Mouse (Mus musculus) limb, embryonic 11.5 days (tissue): Measurements from ENCODE around the gene Tas2r108. TPM values are rescaled to one million over a fixed set of nuclear protein-coding genes. Genes with fewer than 3 reads are reported as not detected.

Experiments used
- ATAC-seq: fragments of 200-750 bp; cut with Nextera tagmentation; 2 replicates; pipeline ENCODE4 v1.8.0; 2017; ENCODE audit warnings: low read depth; ENCODE audit not compliant: insufficient number of reproducible peaks, low FRiP score, low TSS enrichment
- DNase-seq: peaks from one replicate; pipeline ENCODE4 v3.0.0-alpha.2; 2015; ENCODE audit warnings: low spot score
- H3K27ac ChIP-seq: fragments of 300-500 bp; sonication (generic); replicated peaks from 2 replicates; pipeline ENCODE4 v1.5.1; 2014; ENCODE audit warnings: low read depth, mild to moderate bottlenecking, low read length
- H3K27me3 ChIP-seq: fragments of 300-500 bp; sonication (generic); 2 replicates; pipeline ENCODE4 v1.6.1; 2014; ENCODE audit warnings: mild to moderate bottlenecking, low read length, mixed read lengths; ENCODE audit not compliant: control insufficient read depth, insufficient read depth
- H3K36me3 ChIP-seq: fragments of 300-500 bp; sonication (generic); 2 replicates; pipeline ENCODE4 v1.6.1; 2014; ENCODE audit warnings: mild to moderate bottlenecking, low read length, moderate library complexity, mixed read lengths; ENCODE audit not compliant: control insufficient read depth, insufficient read depth
- H3K4me1 ChIP-seq: fragments of 300-500 bp; sonication (generic); 2 replicates; pipeline ENCODE4 v1.6.1; 2014; ENCODE audit warnings: low read length, mixed read lengths; ENCODE audit not compliant: control insufficient read depth, insufficient read depth
- H3K4me2 ChIP-seq: fragments of 300-500 bp; sonication (generic); 2 replicates; pipeline ENCODE4 v1.6.1; 2014; ENCODE audit warnings: low read depth, mild to moderate bottlenecking, moderate library complexity; ENCODE audit not compliant: severe bottlenecking
- H3K4me3 ChIP-seq: fragments of 300-500 bp; sonication (generic); 2 replicates; pipeline ENCODE4 v1.5.1; 2014; ENCODE audit warnings: low read depth, low read length
- H3K9ac ChIP-seq: fragments of 300-500 bp; sonication (generic); 2 replicates; pipeline ENCODE4 v1.6.1; 2014; ENCODE audit warnings: mild to moderate bottlenecking, low read length
- H3K9me3 ChIP-seq: fragments of 300-500 bp; sonication (generic); 2 replicates; pipeline ENCODE4 v1.6.1; 2016; ENCODE audit warnings: low read length; ENCODE audit not compliant: control insufficient read depth
- WGBS: fragments of 180-500 bp; shearing (Covaris S2); extraction: QIAGEN DNeasy Blood & Tissue Kit; methylation state at CpG from one replicate; pipeline ENCODE4 v1.1.7; 2014; 5-methylcytosine and 5-hydroxymethylcytosine counted together
- polyA plus RNA-seq: library from polyadenylated mRNA; unstranded; fragments of >200 nt; fragmentation: Nextera tagmentation; extraction: Ambion mirVana; gene quantifications from 2 replicates; pipeline ENCODE4 v1.2.1, GENCODE M21; 2014

The Tas2r108 gene
- 0.15 TPM in 1 of 2 replicates, not detected in the other for polyA plus RNA-seq

- DNase-seq (no peak), ATAC-seq (no peak)
- Histone ChIP-seq H3K27ac (no peak within 1 kb of the TSS), H3K4me1 (no peaks in the 10 kb centered on the region), H3K4me2 (no peak within 1 kb of the TSS), H3K9me3 (no peaks in the 10 kb centered on the region), H3K36me3 (no peaks in the 10 kb centered on the region), H3K27me3 (no peaks in the 10 kb centered on the region), H3K9ac (no peak within 1 kb of the TSS), H3K4me3 (no peak within 1 kb of the TSS)
- 92% methylated on average over 3 of the region's 3 CpGs for WGBS
Measured at GRCm38 (mm10) chr6:40493229-40493628, at the start of gene Tas2r108. TSS of gene Tas2r108 (plus strand) at chr6:40493529.

DNA sequence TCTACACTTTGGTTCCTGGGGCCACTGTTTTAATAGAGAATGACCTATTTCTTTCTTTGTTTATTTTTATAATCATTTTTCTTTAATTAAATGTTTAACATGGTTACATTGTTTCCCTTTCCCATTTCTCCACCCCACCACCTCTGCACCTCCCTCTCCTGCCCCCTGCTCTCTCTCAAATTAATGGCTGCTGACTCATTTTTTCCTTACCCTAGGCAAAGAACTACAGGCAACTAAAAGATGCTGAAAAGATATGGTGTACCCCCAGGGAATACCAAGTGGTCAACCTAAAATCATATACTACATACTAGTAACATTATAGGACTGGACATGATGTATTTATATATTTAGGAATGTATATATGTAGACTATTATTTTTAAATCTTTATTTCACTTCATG is 44.7 kb upstream of the Tas2r108 start:
- H3K9ac ChIP-seq, result no peak overlapping the region
- DNase-seq (no peak), ATAC-seq (no peak)
- no peak overlapping the region for H3K27ac ChIP-seq
- no peak overlapping the region for H3K4me2 ChIP-seq
- no peak overlapping the region for H3K4me3 ChIP-seq
- H3K9me3 ChIP-seq, result no peaks in the 10 kb centered on the region
- H3K27me3 ChIP-seq, result no peaks in the 10 kb centered on the region
- no peaks in the 10 kb centered on the region for H3K36me3 ChIP-seq
- no peaks in the 10 kb centered on the region for H3K4me1 ChIP-seq

- 22% methylated on average over 7 of the region's 7 CpGs for WGBS
- no peak for DNase-seq
- no peak overlapping the region for H3K27ac ChIP-seq
- H3K9ac ChIP-seq, result no peak overlapping the region
- H3K9me3 ChIP-seq, result no peaks in the 10 kb centered on the region
- no peak overlapping the region for H3K4me3 ChIP-seq
- H3K4me2 ChIP-seq, result no peak overlapping the region
- no peak for ATAC-seq
- no peaks in the 10 kb centered on the region for H3K27me3 ChIP-seq
- H3K4me1 ChIP-seq, result no peaks in the 10 kb centered on the region
- H3K36me3 ChIP-seq, result no peaks in the 10 kb centered on the region
Measured at GRCm38 (mm10) chr6:40454436-40455041, 38.8 kb upstream of the Tas2r108 start.

DNA sequence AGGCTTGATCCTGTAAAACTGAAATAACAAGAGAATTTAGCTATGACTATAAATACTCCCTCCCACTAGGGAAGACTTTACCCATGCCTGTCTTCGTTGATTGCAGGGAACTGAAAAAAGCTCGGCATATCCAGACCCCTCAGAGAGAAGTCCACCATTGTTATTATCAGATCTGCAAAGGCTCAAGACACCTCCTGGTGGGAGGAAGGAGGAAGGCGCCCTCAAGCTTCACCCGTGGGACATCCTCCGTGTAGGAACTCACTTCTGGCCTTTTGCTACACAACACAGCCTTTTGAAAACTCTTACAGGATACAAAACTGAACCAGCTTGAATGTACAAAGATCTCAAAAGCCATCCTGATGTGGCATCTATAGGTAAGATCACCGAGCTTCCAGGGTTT is 27.6 kb upstream of the Tas2r108 start:
- Histone ChIP-seq H3K27me3 (no peaks in the 10 kb centered on the region), H3K36me3 (no peaks in the 10 kb centered on the region), H3K9me3 (no peaks in the 10 kb centered on the region), H3K4me1 (no peaks in the 10 kb centered on the region), H3K4me2 (no peak overlapping the region), H3K9ac (no peak overlapping the region), H3K4me3 (no peak overlapping the region), H3K27ac (no peak overlapping the region)
- ATAC-seq (no peak), DNase-seq (no peak)
- 51% methylated on average over 6 of the region's 6 CpGs for WGBS

DNA sequence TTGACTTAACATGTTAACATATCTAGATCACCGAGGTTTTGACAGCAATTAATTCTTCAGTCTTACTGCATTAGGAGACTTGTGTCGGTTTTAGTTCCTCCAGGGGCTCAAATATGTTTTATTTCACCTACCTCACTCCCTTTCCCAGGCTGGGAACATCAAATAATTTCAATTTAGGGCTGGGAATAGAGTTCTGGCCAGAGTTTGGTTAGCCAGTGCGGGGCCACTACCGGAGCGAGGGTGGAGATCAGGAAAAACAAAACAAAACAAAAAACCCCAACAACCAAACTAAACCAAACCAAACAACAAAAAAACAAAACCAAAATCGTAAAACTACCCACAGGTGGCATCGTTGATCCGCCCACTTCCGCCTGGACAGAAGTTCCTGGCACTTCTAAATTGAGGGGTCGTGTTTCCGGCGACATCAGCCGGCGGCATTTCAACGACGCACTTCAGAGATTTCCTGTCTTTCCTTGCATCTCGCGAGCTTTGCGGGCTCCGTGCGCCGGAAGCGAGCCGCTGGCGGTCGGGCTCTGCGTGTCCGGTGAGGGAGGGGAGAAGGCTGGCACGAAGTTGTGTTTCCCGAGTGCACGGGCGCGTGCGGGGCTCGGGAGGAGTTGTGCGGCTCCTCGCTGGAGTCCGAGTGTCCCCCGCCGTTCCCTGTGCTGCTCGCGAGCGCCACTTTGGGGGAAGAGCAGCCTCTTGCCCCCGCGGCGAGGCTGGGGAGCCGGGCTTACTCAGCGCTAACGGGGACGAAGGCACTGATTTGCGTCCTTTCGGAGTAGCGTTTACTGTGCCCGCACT is 22.2 kb upstream of the Tas2r108 start, which contains the start of gene Ssbp1:
Gene Ssbp1, plus strand, starts transcription at position 437 of the 804 bp plus-strand sequence.
- H3K9ac ChIP-seq, result peak within 1 kb of the TSS; percentile 98
- H3K27ac ChIP-seq, result peak within 1 kb of the TSS; percentile 93
- WGBS, result under 1% methylated on average over 54 of the region's 54 CpGs
- H3K4me3 ChIP-seq, result peak within 1 kb of the TSS; percentile 81
- H3K36me3 ChIP-seq, result peaks cover 6% of the 10 kb centered on the region
- ATAC-seq (peak; percentile 94), DNase-seq (peak; percentile 96)
- H3K4me1 ChIP-seq, result peaks cover 3% of the 10 kb centered on the region; the same call in 1 of the 2 replicates
- H3K4me2 ChIP-seq, result peak within 1 kb of the TSS; percentile 64
- no peaks in the 10 kb centered on the region for H3K9me3 ChIP-seq
- no peaks in the 10 kb centered on the region for H3K27me3 ChIP-seq

- H3K4me1 ChIP-seq, result peaks cover 3% of the 10 kb centered on the region; the same call in 1 of the 2 replicates
- H3K27ac ChIP-seq, result peak overlapping the region; percentile 93
- peak overlapping the region; percentile 55 for H3K4me2 ChIP-seq
- peak overlapping the region; percentile 81 for H3K4me3 ChIP-seq
- DNase-seq (peak; percentile 45), ATAC-seq (no peak)
- 0% methylated on average over 7 of the region's 7 CpGs for WGBS
- peaks cover 7% of the 10 kb centered on the region for H3K36me3 ChIP-seq
- no peaks in the 10 kb centered on the region for H3K27me3 ChIP-seq
- H3K9ac ChIP-seq, result peak overlapping the region; percentile 98
- no peaks in the 10 kb centered on the region for H3K9me3 ChIP-seq
Measured at GRCm38 (mm10) chr6:40471720-40472010, 21.7 kb upstream of the Tas2r108 start.

- H3K36me3 ChIP-seq, result peaks cover 23% of the 10 kb centered on the region
- H3K27ac ChIP-seq, result no peak overlapping the region
- no peak overlapping the region for H3K4me3 ChIP-seq
- no peak for DNase-seq
- no peak for ATAC-seq
- peaks cover 3% of the 10 kb centered on the region; the same call in 1 of the 2 replicates for H3K4me1 ChIP-seq
- WGBS, result 89% methylated on average over 4 of the region's 4 CpGs
- no peaks in the 10 kb centered on the region for H3K27me3 ChIP-seq
- no peaks in the 10 kb centered on the region for H3K9me3 ChIP-seq
- H3K9ac ChIP-seq, result no peak overlapping the region
- H3K4me2 ChIP-seq, result no peak overlapping the region
Measured at GRCm38 (mm10) chr6:40476132-40476531, 17.2 kb upstream of the Tas2r108 start.

DNA sequence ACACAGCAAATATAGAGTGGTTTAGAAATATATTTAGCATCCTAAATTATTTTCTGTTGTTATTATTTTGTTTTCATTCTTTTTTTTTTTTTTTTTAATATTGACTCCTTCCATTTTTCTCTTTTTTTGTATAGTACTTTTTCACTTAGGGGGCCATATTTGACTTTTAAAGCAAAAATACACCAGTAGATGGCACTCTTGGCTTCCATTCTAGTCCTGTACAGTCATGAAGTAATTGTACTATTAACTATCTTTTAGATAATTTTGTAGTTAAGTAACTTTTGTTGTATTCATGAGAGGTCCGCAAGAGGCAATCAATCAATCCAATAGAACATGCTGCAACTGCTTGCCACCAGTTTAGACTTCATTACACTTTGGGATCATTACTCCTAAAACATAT is 13.6 kb upstream of the Tas2r108 start:
- no peak overlapping the region for H3K4me3 ChIP-seq
- H3K36me3 ChIP-seq, result peaks cover 26% of the 10 kb centered on the region
- 94% methylated on average over 1 of the region's 1 CpGs for WGBS
- no peaks in the 10 kb centered on the region for H3K4me1 ChIP-seq
- H3K27me3 ChIP-seq, result no peaks in the 10 kb centered on the region
- ATAC-seq (no peak), DNase-seq (no peak)
- no peak overlapping the region for H3K4me2 ChIP-seq
- no peak overlapping the region for H3K9ac ChIP-seq
- no peak overlapping the region for H3K27ac ChIP-seq
- no peaks in the 10 kb centered on the region for H3K9me3 ChIP-seq
